Mouse (Mus musculus) erythroblast, embryonic 14.5 days (primary cell): ENCODE measurements at regions not wholly inside any gene's neighbourhood (a gene's known extent, or its start where the extent isn't known, plus 50 kb on each side); places are given as distances from the start of the nearest gene placed in this dataset.

Experiments used
- H3K27me3 ChIP-seq: 2 replicates; pipeline ENCODE4 v1.6.1; 2012; ENCODE audit warnings: inconsistent platforms; ENCODE audit not compliant: control insufficient read depth
- H3K36me3 ChIP-seq: 2 replicates; pipeline ENCODE4 v1.6.1; 2012; ENCODE audit warnings: mild to moderate bottlenecking, inconsistent platforms; ENCODE audit not compliant: control insufficient read depth
- H3K4me1 ChIP-seq: 2 replicates; pipeline ENCODE4 v1.6.1; 2012; ENCODE audit warnings: inconsistent platforms; ENCODE audit not compliant: control insufficient read depth
- H3K4me3 ChIP-seq: replicated peaks from 2 replicates; pipeline ENCODE3; 2012; ENCODE audit warnings: moderate library complexity, mild to moderate bottlenecking, inconsistent platforms
- H3K9me3 ChIP-seq: 2 replicates; pipeline ENCODE4 v1.6.1; 2012; ENCODE audit warnings: low read length, inconsistent platforms, mixed read lengths; ENCODE audit not compliant: control insufficient read depth
- GATA1 ChIP-seq: IDR thresholded peaks from 2 replicates; pipeline ENCODE4 v1.6.1; 2012; ENCODE audit warnings: low read length, inconsistent platforms, mixed read lengths
- TAL1 ChIP-seq: IDR thresholded peaks from 3 replicates; pipeline ENCODE4 v1.6.1; 2012; ENCODE audit warnings: low read length, inconsistent platforms, mixed read lengths

GRCm38 (mm10) chr3:147814080-147814650, 962.0 kb downstream of the Ttll7 start:
- no peaks in the 10 kb centered on the region for H3K9me3 ChIP-seq
- H3K4me1 ChIP-seq: no peaks in the 10 kb centered on the region
- H3K4me3 ChIP-seq: no peak overlapping the region
- H3K36me3 ChIP-seq: no peaks in the 10 kb centered on the region
- no peaks in the 10 kb centered on the region for H3K27me3 ChIP-seq
- TF ChIP-seq GATA1: no peak
- TF ChIP-seq TAL1: no peak

GRCm38 (mm10) chr3:147802546-147802945, 950.4 kb downstream of the Ttll7 start:
- Histone ChIP-seq H3K4me3 (no peak overlapping the region), H3K4me1 (no peaks in the 10 kb centered on the region), H3K27me3 (no peaks in the 10 kb centered on the region), H3K36me3 (no peaks in the 10 kb centered on the region), H3K9me3 (peaks cover 7% of the 10 kb centered on the region; the same call in 1 of the 2 replicates)
- no peak for TF ChIP-seq GATA1
- TF ChIP-seq TAL1: no peak

GRCm38 (mm10) chr3:147796524-147796923, 944.4 kb downstream of the Ttll7 start:
- H3K9me3 ChIP-seq: no peaks in the 10 kb centered on the region; the same call in 1 of the 2 replicates
- H3K36me3 ChIP-seq: no peaks in the 10 kb centered on the region
- H3K27me3 ChIP-seq: no peaks in the 10 kb centered on the region
- TF ChIP-seq TAL1 (no peak), GATA1 (no peak)
- H3K4me3 ChIP-seq: no peak overlapping the region
- H3K4me1 ChIP-seq: no peaks in the 10 kb centered on the region

- Histone ChIP-seq H3K4me3 (no peak overlapping the region), H3K4me1 (no peaks in the 10 kb centered on the region), H3K9me3 (peaks cover 2% of the 10 kb centered on the region; the same call in 1 of the 2 replicates), H3K27me3 (no peaks in the 10 kb centered on the region), H3K36me3 (no peaks in the 10 kb centered on the region)
- no peak for TF ChIP-seq GATA1
- TF ChIP-seq TAL1: no peak
Observed at GRCm38 (mm10) chr3:147795116-147795515, 942.9 kb downstream of the Ttll7 start.

GRCm38 (mm10) chr3:147786555-147786954, 934.4 kb downstream of the Ttll7 start:
- H3K36me3 ChIP-seq: no peaks in the 10 kb centered on the region
- H3K9me3 ChIP-seq: peaks cover 7% of the 10 kb centered on the region; the same call in 1 of the 2 replicates
- TF ChIP-seq GATA1 (no peak), TAL1 (no peak)
- H3K27me3 ChIP-seq: no peaks in the 10 kb centered on the region
- H3K4me3 ChIP-seq: no peak overlapping the region
- no peaks in the 10 kb centered on the region for H3K4me1 ChIP-seq

GRCm38 (mm10) chr3:147750842-147751191, 898.6 kb downstream of the Ttll7 start:
- H3K4me3 ChIP-seq: no peak overlapping the region
- no peaks in the 10 kb centered on the region for H3K36me3 ChIP-seq
- H3K4me1 ChIP-seq: no peaks in the 10 kb centered on the region
- H3K27me3 ChIP-seq: no peaks in the 10 kb centered on the region
- peaks cover 7% of the 10 kb centered on the region; the same call in 1 of the 2 replicates for H3K9me3 ChIP-seq
- TF ChIP-seq TAL1: no peak
- no peak for TF ChIP-seq GATA1

GRCm38 (mm10) chr3:147749939-147750841, 898.0 kb downstream of the Ttll7 start:
- no peaks in the 10 kb centered on the region for H3K4me1 ChIP-seq
- TF ChIP-seq GATA1 (no peak), TAL1 (no peak)

GRCm38 (mm10) chr3:147749442-147749841, 897.3 kb downstream of the Ttll7 start:
- Histone ChIP-seq H3K4me3 (no peak overlapping the region), H3K36me3 (no peaks in the 10 kb centered on the region), H3K27me3 (no peaks in the 10 kb centered on the region), H3K4me1 (no peaks in the 10 kb centered on the region), H3K9me3 (peaks cover 7% of the 10 kb centered on the region; the same call in 1 of the 2 replicates)
- TF ChIP-seq TAL1 (no peak), GATA1 (no peak)

More at GRCm38 (mm10) chr3:147749939-147750841, 898.0 kb downstream of the Ttll7 start:
- H3K4me3 ChIP-seq: no peak overlapping the region
- peaks cover 7% of the 10 kb centered on the region; the same call in 1 of the 2 replicates for H3K9me3 ChIP-seq
- H3K27me3 ChIP-seq: no peaks in the 10 kb centered on the region
- no peaks in the 10 kb centered on the region for H3K36me3 ChIP-seq
